Mouse (Mus musculus): ENCODE data around the gene Gdpd5. TPM values are rescaled to one million over a fixed set of nuclear protein-coding genes. Genes with fewer than 3 reads are reported as not detected.
"Not testable (repeated sequence)": the region's sequence is repeated elsewhere in the genome, so short reads cannot be mapped to it uniquely, and the experiment has no call there.

The Gdpd5 gene
- polyA plus RNA-seq, 1 experiment from 2014 or later = 10.8 TPM

DNA sequence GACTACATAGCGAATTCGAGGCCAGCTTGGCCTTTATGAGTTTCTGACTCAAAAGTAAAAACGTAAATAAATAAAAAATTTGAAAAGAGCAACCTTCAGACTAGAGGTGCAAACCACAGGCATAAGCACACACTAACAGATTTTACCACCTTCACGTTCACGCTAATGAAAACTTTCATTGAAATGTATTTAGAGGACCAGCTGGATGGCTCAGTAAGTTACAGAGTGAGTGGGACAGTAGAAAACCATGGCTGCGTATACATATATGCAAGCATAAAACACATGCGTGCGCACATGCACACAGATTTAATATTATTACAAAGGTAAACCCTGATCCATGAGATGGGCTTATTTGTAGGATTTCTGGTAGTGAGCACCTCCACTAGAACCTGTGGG, 102.7 kb downstream of the Gdpd5 start:
- H3K4me2 ChIP-seq = peak overlapping the region; percentile 58
- H3K27ac ChIP-seq = no peak overlapping the region
- H3K27me3 ChIP-seq = peaks cover 8% of the 10 kb centered on the region; the same call in 1 of the 2 replicates
- peak overlapping the region; percentile 93 for H3K4me3 ChIP-seq
- no peak for ATAC-seq (ENCODE audit: insufficient number of reproducible peaks, insufficient read depth, low FRiP score, low TSS enrichment, low read depth)
- peaks cover 32% of the 10 kb centered on the region for H3K4me1 ChIP-seq
- 45% methylated on average over 8 of the region's 8 CpGs for WGBS
- H3K36me3 ChIP-seq = peaks cover 36% of the 10 kb centered on the region
- no peaks in the 10 kb centered on the region for H3K9me3 ChIP-seq
- H3K9ac ChIP-seq = 0 out of 2 replicates have a peak overlapping the region, but pooled peaks have one; percentile 99

DNA sequence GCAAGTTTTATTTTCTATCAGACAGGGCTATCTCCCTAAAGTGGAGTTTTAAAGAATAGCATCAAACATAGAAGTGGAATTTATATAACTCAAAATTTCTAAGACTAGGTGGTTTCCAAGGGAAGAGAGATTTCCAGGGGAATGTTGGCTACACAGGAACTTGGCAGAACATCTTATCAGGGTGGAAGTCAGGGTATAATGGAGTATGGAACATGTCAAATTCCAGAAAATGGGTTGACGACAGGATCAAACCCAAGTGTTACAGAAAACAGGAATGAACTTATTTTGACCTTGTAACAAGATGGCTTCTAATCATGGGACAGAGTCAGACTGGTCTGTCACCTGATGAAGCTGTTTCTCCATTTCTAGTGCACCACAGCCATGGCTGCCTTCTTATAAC, 103.5 kb downstream of the Gdpd5 start:
- Histone ChIP-seq H3K9ac (no peak overlapping the region), H3K4me2 (no peak overlapping the region), H3K36me3 (peaks cover 29% of the 10 kb centered on the region), H3K27me3 (peaks cover 8% of the 10 kb centered on the region; the same call in 1 of the 2 replicates), H3K4me3 (no peak overlapping the region), H3K4me1 (peaks cover 28% of the 10 kb centered on the region), H3K9me3 (no peaks in the 10 kb centered on the region), H3K27ac (no peak overlapping the region)
- WGBS = 93% methylated on average over 1 of the region's 1 CpGs
- ATAC-seq (ENCODE audit: insufficient number of reproducible peaks, insufficient read depth, low FRiP score, low TSS enrichment, low read depth) = no peak

GRCm38 (mm10) chr7:99489708-99490107, 108.5 kb downstream of the Gdpd5 start:
- no peak overlapping the region for H3K9ac ChIP-seq
- no peaks in the 10 kb centered on the region for H3K9me3 ChIP-seq
- no peaks in the 10 kb centered on the region for H3K4me1 ChIP-seq
- H3K4me2 ChIP-seq = no peak overlapping the region
- ATAC-seq (ENCODE audit: insufficient number of reproducible peaks, insufficient read depth, low FRiP score, low TSS enrichment, low read depth) = no peak
- H3K4me3 ChIP-seq = no peak overlapping the region
- H3K27me3 ChIP-seq = peaks cover 8% of the 10 kb centered on the region; the same call in 1 of the 2 replicates
- WGBS = 76% methylated on average over 5 of the region's 5 CpGs
- no peaks in the 10 kb centered on the region for H3K36me3 ChIP-seq
- H3K27ac ChIP-seq = no peak overlapping the region

DNA sequence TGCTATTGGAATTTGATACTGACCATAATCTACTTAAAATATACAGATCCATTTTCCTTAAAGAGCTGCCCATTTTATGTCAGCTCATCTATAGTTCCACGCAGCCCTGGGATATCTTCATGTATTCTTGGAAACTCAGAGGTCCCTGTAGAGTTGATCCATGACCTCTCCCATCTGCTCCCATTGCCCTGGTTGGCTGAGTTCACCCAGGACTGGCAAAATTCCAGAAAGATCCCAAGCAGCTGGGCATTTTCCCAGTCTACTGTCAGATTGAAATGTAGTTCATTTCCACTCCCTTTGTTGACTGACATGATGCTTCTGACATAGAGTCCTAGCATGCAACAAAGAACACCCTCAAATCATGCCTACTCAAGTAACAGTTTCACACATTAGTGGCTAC, 117.9 kb downstream of the Gdpd5 start:
- no peak overlapping the region for H3K9ac ChIP-seq
- no peak overlapping the region for H3K4me3 ChIP-seq
- H3K4me1 ChIP-seq = no peaks in the 10 kb centered on the region
- H3K36me3 ChIP-seq = no peaks in the 10 kb centered on the region
- no peak overlapping the region for H3K27ac ChIP-seq
- H3K9me3 ChIP-seq = no peaks in the 10 kb centered on the region
- WGBS = 70% methylated on average over 1 of the region's 1 CpGs
- ATAC-seq (ENCODE audit: insufficient number of reproducible peaks, insufficient read depth, low FRiP score, low TSS enrichment, low read depth) = no peak
- H3K4me2 ChIP-seq = no peak overlapping the region
- no peaks in the 10 kb centered on the region for H3K27me3 ChIP-seq

DNA sequence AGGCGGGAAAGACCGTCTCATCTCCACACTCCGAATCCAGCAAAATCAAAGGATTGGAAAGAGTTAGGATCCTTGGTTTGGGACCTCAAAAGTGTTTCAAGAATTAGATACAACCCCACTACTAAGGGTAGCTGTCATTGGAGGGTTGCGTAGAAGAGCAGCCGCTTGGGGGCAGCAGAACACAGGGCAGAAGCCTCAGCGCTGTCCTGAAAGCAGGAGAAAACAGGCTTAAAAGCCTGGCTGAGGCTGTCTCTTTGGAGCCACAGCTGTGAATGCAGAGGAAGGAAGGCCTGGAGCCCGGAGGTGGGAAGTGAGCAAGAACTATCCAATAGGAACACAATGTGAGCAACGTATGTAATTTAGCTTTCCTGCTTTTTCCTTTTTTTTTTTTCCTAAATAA, 119.0 kb downstream of the Gdpd5 start:
- ATAC-seq (ENCODE audit: insufficient number of reproducible peaks, insufficient read depth, low FRiP score, low TSS enrichment, low read depth) = no peak
- Histone ChIP-seq H3K27ac (no peak overlapping the region), H3K36me3 (no peaks in the 10 kb centered on the region), H3K9ac (no peak overlapping the region), H3K9me3 (no peaks in the 10 kb centered on the region), H3K4me3 (no peak overlapping the region), H3K4me2 (no peak overlapping the region), H3K4me1 (no peaks in the 10 kb centered on the region), H3K27me3 (no peaks in the 10 kb centered on the region)
- 2% methylated on average over 8 of the region's 8 CpGs for WGBS

DNA sequence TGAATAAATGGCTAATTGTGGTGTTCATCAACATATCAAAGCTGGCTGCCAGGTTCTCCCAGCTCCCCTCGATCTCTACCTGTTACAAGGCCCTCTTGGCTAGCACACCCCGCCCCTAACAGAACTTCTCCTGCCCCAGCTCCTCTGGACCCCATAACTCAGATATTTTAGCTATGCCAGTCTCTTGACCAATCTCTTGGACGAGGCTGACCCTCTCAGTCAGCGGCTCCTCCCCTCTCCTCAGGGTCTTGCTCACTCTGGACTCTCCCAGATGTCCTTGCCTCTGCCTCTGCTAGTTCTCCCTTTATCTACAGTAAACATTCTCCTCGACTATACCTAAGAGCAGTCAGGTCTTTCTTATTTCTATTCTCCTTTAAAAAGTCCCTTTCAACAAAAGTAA, 119.4 kb downstream of the Gdpd5 start:
- H3K4me2 ChIP-seq = no peak overlapping the region
- H3K27ac ChIP-seq = no peak overlapping the region
- H3K4me1 ChIP-seq = no peaks in the 10 kb centered on the region
- 25% methylated on average over 5 of the region's 5 CpGs for WGBS
- H3K4me3 ChIP-seq = no peak overlapping the region
- no peak for ATAC-seq (ENCODE audit: insufficient number of reproducible peaks, insufficient read depth, low FRiP score, low TSS enrichment, low read depth)
- no peak overlapping the region for H3K9ac ChIP-seq
- no peaks in the 10 kb centered on the region for H3K27me3 ChIP-seq
- H3K9me3 ChIP-seq = no peaks in the 10 kb centered on the region
- no peaks in the 10 kb centered on the region for H3K36me3 ChIP-seq

- Histone ChIP-seq H3K4me2 (no peak overlapping the region), H3K4me1 (no peaks in the 10 kb centered on the region), H3K36me3 (no peaks in the 10 kb centered on the region), H3K4me3 (no peak overlapping the region), H3K9me3 (no peaks in the 10 kb centered on the region), H3K27ac (no peak overlapping the region), H3K27me3 (no peaks in the 10 kb centered on the region), H3K9ac (no peak overlapping the region)
- 42% methylated on average over 1 of the region's 1 CpGs for WGBS
- no peak for ATAC-seq (ENCODE audit: insufficient number of reproducible peaks, insufficient read depth, low FRiP score, low TSS enrichment, low read depth)
These were observed 119.9 kb downstream of the Gdpd5 start for GRCm38 (mm10) chr7:99501148-99501547.

- Histone ChIP-seq H3K9me3 (no peaks in the 10 kb centered on the region), H3K9ac (no peak overlapping the region), H3K4me2 (no peak overlapping the region), H3K27me3 (no peaks in the 10 kb centered on the region; the same call in 1 of the 2 replicates), H3K36me3 (no peaks in the 10 kb centered on the region), H3K4me3 (no peak overlapping the region), H3K27ac (no peak overlapping the region), H3K4me1 (no peaks in the 10 kb centered on the region)
- no peak for ATAC-seq (ENCODE audit: insufficient number of reproducible peaks, insufficient read depth, low FRiP score, low TSS enrichment, low read depth)
These were observed 123.3 kb downstream of the Gdpd5 start for GRCm38 (mm10) chr7:99504556-99504955.

GRCm38 (mm10) chr7:99508187-99508586, 127.0 kb downstream of the Gdpd5 start:
- not testable (repeated sequence) for H3K9ac ChIP-seq; ATAC-seq (ENCODE audit: insufficient number of reproducible peaks, insufficient read depth, low FRiP score, low TSS enrichment, low read depth)
- WGBS = 30% methylated on average over 2 of the region's 2 CpGs

DNA sequence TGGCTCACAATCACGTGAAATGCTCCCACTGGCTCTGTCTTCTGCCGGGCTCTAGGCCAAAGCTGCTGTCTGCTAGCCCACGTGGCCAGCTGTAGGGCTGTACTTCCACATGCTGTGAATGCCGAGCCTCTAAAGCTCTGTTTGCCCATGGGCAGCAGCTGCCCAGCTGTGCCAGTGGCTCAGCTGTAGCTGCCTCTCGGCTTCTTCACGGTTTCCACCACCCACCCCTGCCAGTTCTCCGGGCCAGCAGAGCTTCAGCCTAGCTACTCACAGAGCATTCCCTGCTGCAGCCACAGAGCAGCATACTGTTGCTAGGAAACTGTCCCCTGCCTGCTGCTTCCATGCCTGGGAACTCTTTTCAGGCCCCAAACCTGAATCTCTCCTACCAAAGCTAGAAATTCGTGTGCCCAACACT, 128.9 kb downstream of the Gdpd5 start:
- no peaks in the 10 kb centered on the region; the same call in 1 of the 2 replicates for H3K27me3 ChIP-seq
- no peaks in the 10 kb centered on the region for H3K36me3 ChIP-seq
- WGBS = 10% methylated on average over 8 of the region's 8 CpGs
- H3K9me3 ChIP-seq = no peaks in the 10 kb centered on the region
- no peak overlapping the region; the same call in 1 of the 2 replicates for H3K27ac ChIP-seq
- H3K4me3 ChIP-seq = no peak overlapping the region
- H3K4me1 ChIP-seq = peaks cover 7% of the 10 kb centered on the region; the same call in 1 of the 2 replicates
- ATAC-seq (ENCODE audit: insufficient number of reproducible peaks, insufficient read depth, low FRiP score, low TSS enrichment, low read depth) = no peak
- H3K9ac ChIP-seq = 0 out of 2 replicates have a peak overlapping the region, but pooled peaks have one; percentile 46
- H3K4me2 ChIP-seq = peak overlapping the region; percentile 33

More at GRCm38 (mm10) chr7:99508187-99508586, 127.0 kb downstream of the Gdpd5 start:
- not testable (repeated sequence) for H3K36me3 ChIP-seq, H3K4me1 ChIP-seq, H3K4me3 ChIP-seq, H3K9me3 ChIP-seq, H3K27me3 ChIP-seq, H3K4me2 ChIP-seq, H3K27ac ChIP-seq

Data from embryonic facial prominence, embryonic 13.5 days (tissue).